Mouse (Mus musculus): ENCODE results near the gene C2cd5. TPM values are rescaled to one million over a fixed set of nuclear protein-coding genes. Genes with fewer than 3 reads are reported as not detected.

Gene C2cd5
- polyA plus RNA-seq, 1 experiment from 2014 or later, result 33.3 TPM

DNA sequence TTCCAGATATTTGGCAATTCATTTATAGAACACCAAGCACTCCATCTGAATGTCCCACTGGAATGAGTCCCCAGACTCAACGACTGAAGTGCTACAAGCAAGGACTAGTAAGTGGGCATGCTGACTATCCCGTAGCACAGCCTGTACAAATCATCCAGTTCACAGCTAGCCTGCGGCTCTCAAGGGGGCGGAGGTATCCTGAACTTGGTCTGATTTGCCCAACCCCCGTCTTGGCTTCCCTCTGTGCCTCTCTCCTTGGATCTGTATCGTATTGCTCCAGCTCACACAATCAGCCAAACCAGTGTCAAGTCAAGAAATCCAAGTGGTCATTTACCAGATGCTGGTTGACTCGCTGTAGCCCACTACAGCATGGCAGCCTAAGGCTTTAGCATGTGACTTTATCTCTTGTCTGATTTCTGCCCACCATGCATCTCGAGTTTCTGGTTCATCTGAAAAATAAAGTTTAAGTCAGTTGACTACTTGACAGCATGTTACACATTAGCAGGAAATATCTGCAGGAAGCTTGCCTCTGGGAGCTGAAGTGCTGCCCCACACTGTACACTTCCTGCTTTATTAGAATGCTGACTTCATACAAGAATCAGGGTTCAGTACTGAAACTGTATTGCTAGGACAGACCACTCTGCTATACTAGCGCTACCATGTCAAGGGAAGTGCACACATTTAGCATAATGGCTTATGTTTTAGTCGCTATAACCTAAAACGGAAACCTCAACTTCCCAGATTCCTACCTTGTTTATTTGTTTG is 50.0 kb downstream of the C2cd5 start:
- no peak for ATAC-seq (ENCODE audit: insufficient number of reproducible peaks, insufficient read depth, low FRiP score, low TSS enrichment, low read depth)
- H3K36me3 ChIP-seq, result peaks cover 46% of the 10 kb centered on the region
- H3K27me3 ChIP-seq, result no peaks in the 10 kb centered on the region
- no peak overlapping the region for H3K9ac ChIP-seq (replicated peaks)
- 79% methylated on average over 11 of the region's 11 CpGs for WGBS
- H3K9me3 ChIP-seq, result peaks cover 4% of the 10 kb centered on the region; the same call in 1 of the 2 replicates
- H3K27ac ChIP-seq, result no peak overlapping the region
- no peaks in the 10 kb centered on the region for H3K4me1 ChIP-seq (replicated peaks)
- no peak overlapping the region for H3K4me3 ChIP-seq (replicated peaks)
- H3K4me2 ChIP-seq, result no peak overlapping the region

DNA sequence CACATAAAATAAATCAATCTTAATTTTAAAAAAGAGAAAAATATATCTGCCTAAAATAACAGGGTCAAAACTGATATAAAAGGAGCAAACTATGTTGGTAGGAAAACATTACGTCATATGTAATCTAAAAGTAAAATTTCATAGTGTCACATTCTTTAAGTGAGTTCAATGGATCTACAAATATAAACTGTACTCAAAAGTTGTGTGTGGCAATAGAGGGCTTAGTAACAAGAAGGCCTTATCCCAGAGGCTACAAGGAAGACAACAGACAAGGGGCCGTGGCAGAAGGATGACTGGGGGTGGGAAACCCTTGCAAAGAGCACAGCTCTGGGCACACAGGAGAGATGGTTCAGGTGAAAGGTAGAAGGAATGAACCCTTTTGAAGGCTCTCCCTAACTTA is 50.8 kb downstream of the C2cd5 start:
- no peak overlapping the region for H3K4me2 ChIP-seq
- no peak for ATAC-seq (ENCODE audit: insufficient number of reproducible peaks, insufficient read depth, low FRiP score, low TSS enrichment, low read depth)
- no peak overlapping the region for H3K27ac ChIP-seq
- H3K9ac ChIP-seq (replicated peaks), result no peak overlapping the region
- H3K36me3 ChIP-seq, result peaks cover 42% of the 10 kb centered on the region
- 96% methylated on average over 2 of the region's 2 CpGs for WGBS
- peaks cover 4% of the 10 kb centered on the region; the same call in 1 of the 2 replicates for H3K9me3 ChIP-seq
- H3K4me3 ChIP-seq (replicated peaks), result no peak overlapping the region
- no peaks in the 10 kb centered on the region for H3K27me3 ChIP-seq
- H3K4me1 ChIP-seq (replicated peaks), result no peaks in the 10 kb centered on the region

DNA sequence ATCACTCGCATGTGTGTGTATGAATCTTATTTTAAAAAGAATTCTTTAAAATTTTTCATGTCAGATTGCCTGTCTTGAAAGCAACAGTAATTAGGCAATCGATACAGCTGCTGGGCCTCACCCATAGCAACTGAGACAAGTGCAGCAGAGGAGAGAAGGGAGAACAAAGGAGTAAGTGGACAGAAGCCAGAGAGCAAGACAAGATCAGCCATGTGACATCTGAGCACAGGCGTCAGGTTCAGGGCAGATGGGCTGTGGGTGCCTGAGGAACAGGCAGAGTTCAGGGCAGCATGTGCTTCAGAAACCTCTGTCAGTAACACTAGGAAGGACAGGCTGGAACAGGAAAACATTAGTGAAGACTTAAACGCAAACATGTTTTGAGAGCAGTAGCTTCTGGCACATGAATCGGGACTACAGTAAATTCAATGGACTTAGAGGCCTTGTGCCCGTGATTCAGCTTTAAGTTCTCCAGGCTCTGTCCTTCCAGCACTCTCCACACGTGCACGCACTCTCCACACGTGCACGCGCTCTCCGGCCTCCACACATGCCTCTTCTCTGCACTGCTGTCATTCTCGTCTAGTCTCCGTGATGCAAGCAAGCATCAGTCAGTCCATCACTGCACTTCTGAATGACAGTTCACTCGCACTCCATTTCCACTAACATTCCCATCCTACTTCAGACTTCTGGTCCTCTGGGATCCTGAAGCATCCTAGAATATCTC is 52.2 kb downstream of the C2cd5 start:
- Histone ChIP-seq H3K9me3 (peaks cover 4% of the 10 kb centered on the region; the same call in 1 of the 2 replicates), H3K4me3 (replicated peaks) (no peak overlapping the region), H3K4me2 (no peak overlapping the region), H3K27ac (no peak overlapping the region), H3K4me1 (replicated peaks) (no peaks in the 10 kb centered on the region), H3K36me3 (peaks cover 37% of the 10 kb centered on the region), H3K9ac (replicated peaks) (no peak overlapping the region), H3K27me3 (no peaks in the 10 kb centered on the region)
- ATAC-seq (ENCODE audit: insufficient number of reproducible peaks, insufficient read depth, low FRiP score, low TSS enrichment, low read depth), result no peak
- 88% methylated on average over 15 of the region's 15 CpGs for WGBS

DNA sequence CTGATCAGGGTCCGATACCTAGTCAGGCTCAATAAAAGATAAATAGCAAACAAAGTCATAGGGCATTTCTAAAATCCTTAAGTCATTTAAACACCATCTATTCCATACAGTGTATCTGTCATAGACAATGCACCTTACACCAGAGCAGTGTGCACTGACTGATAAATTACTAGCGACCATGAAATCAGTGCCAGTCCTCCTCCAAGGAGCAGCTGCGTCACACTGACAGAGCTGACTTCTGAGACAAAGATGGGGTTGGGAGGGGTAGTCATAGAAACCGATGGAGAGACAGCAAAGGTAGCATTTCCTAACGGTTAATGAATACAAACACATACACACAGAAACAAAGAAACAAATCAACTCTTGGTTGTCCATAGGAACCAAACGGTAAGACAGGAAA is 58.4 kb downstream of the C2cd5 start:
- Histone ChIP-seq H3K4me3 (replicated peaks) (no peak overlapping the region), H3K4me1 (replicated peaks) (no peaks in the 10 kb centered on the region), H3K4me2 (no peak overlapping the region), H3K36me3 (peaks cover 44% of the 10 kb centered on the region), H3K9ac (replicated peaks) (no peak overlapping the region), H3K27ac (no peak overlapping the region), H3K9me3 (no peaks in the 10 kb centered on the region), H3K27me3 (no peaks in the 10 kb centered on the region)
- WGBS, result 88% methylated on average over 6 of the region's 6 CpGs
- no peak for ATAC-seq (ENCODE audit: insufficient number of reproducible peaks, insufficient read depth, low FRiP score, low TSS enrichment, low read depth)

DNA sequence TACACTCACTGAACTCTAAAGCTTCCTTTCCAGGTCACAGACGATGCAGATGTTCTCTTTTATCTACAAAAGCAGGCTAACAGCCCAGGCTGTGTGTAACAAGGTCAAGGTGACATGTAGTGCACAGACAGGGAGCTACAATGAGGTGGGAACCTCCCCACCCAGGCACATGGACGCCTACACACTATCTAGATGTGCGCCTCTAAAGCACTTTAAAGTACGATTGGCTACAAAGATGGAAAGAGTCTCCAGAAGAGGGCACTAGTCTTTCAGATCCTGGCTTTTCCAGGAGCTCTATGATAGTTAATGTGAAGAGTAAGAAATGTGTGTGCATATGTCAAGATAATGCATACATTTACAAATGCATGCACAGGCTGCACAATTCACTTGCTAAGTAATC is 64.7 kb downstream of the C2cd5 start:
- no peaks in the 10 kb centered on the region for H3K4me1 ChIP-seq (replicated peaks)
- peaks cover 87% of the 10 kb centered on the region for H3K36me3 ChIP-seq
- H3K27ac ChIP-seq, result no peak overlapping the region
- 71% methylated on average over 4 of the region's 4 CpGs for WGBS
- no peak overlapping the region for H3K4me2 ChIP-seq
- H3K9me3 ChIP-seq, result no peaks in the 10 kb centered on the region
- no peak overlapping the region for H3K4me3 ChIP-seq (replicated peaks)
- H3K9ac ChIP-seq (replicated peaks), result no peak overlapping the region
- no peaks in the 10 kb centered on the region for H3K27me3 ChIP-seq
- ATAC-seq (ENCODE audit: insufficient number of reproducible peaks, insufficient read depth, low FRiP score, low TSS enrichment, low read depth), result no peak

DNA sequence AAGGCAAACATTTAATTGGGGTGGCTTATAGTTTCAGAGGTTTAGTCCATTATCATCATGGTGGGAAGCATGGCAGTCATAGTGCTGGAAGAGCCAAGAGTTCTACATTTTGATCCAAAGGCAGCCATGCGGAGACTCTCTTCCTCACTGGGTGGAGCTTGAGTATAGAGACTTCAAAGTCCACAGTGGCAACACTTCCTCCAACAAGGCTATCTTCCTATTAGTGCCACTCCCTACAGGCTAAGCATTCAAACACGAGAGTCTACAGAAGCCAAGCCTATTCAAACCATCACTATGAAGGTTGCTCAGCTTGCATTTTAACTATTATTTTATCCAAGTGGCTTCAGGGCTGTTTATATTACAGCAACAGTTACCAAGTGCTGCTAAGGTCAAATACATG is 65.4 kb downstream of the C2cd5 start:
- Histone ChIP-seq H3K9ac (replicated peaks) (no peak overlapping the region), H3K4me2 (no peak overlapping the region), H3K4me1 (replicated peaks) (no peaks in the 10 kb centered on the region), H3K9me3 (no peaks in the 10 kb centered on the region), H3K27ac (no peak overlapping the region), H3K4me3 (replicated peaks) (no peak overlapping the region), H3K36me3 (peaks cover 89% of the 10 kb centered on the region), H3K27me3 (no peaks in the 10 kb centered on the region)
- ATAC-seq (ENCODE audit: insufficient number of reproducible peaks, insufficient read depth, low FRiP score, low TSS enrichment, low read depth), result no peak
- WGBS, result 92% methylated on average over 2 of the region's 2 CpGs

DNA sequence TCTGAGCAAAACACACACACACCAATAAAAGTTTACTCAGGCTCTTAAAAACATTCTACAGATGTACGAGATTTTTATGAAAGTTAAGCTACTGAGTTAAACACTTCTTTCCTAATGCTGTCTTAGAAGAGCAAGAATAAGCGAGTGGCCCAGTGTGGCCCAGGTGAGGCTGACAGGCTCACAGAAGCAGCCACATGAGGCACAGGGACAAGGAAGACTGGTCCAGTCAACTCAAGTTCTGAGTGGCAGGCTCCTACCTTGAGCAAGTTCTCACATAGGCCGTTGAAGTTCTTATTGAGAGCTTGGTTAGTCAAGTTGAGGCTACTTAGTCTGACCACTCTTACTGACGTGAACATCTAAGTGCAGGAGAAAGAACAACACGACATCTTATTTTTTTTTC is 69.4 kb downstream of the C2cd5 start:
- Histone ChIP-seq H3K9ac (replicated peaks) (no peak overlapping the region), H3K27me3 (no peaks in the 10 kb centered on the region), H3K4me2 (no peak overlapping the region), H3K4me3 (replicated peaks) (no peak overlapping the region), H3K9me3 (no peaks in the 10 kb centered on the region), H3K27ac (no peak overlapping the region), H3K4me1 (replicated peaks) (no peaks in the 10 kb centered on the region), H3K36me3 (peaks cover 69% of the 10 kb centered on the region)
- no peak for ATAC-seq (ENCODE audit: insufficient number of reproducible peaks, insufficient read depth, low FRiP score, low TSS enrichment, low read depth)
- WGBS, result 84% methylated on average over 5 of the region's 5 CpGs

DNA sequence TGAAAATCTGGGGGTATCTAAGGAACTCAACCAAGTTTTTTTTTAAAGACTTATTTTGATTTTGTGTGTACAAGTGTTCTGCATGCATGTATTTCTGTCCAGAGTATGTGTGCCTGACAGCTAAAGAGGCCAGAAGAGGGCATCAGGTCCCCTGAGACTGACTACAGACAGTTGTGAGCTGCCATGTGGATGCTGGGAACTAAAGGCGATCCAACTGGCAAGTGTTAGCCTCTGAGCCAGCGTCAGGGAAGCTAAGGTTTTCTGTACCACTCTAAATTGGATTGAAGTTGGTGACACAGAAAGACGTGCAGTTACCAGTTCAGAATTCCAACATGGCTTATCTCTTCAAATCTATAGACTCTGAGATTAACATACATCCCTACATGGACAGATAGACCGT is 72.0 kb downstream of the C2cd5 start:
- no peaks in the 10 kb centered on the region for H3K4me1 ChIP-seq (replicated peaks)
- no peaks in the 10 kb centered on the region for H3K27me3 ChIP-seq
- no peak overlapping the region for H3K9ac ChIP-seq (replicated peaks)
- H3K9me3 ChIP-seq, result no peaks in the 10 kb centered on the region
- H3K4me3 ChIP-seq (replicated peaks), result no peak overlapping the region
- H3K36me3 ChIP-seq, result peaks cover 56% of the 10 kb centered on the region
- H3K27ac ChIP-seq, result no peak overlapping the region
- WGBS, result 90% methylated on average over 4 of the region's 4 CpGs
- no peak overlapping the region for H3K4me2 ChIP-seq
- no peak for ATAC-seq (ENCODE audit: insufficient number of reproducible peaks, insufficient read depth, low FRiP score, low TSS enrichment, low read depth)

DNA sequence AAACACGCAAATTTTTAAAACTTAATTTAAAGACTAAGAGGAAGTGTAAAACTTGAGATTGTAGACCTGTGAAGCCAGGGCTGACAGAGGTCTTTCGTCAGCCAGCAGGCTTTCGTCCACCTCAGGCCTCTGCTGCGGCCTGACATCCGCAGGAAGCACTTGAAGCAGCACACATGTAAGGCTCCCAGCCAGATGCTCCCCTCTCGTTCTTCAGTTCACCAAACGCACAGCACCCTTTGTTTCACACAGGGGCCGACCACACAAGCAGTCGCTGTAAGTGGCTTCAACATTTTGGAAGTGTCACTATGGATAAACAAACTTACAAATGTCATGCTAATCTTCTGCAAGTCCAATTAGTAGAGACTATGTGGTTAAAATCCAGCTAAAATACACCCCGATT is 72.5 kb downstream of the C2cd5 start:
- Histone ChIP-seq H3K27me3 (no peaks in the 10 kb centered on the region), H3K9ac (replicated peaks) (no peak overlapping the region), H3K4me1 (replicated peaks) (no peaks in the 10 kb centered on the region), H3K27ac (no peak overlapping the region), H3K4me3 (replicated peaks) (no peak overlapping the region), H3K9me3 (no peaks in the 10 kb centered on the region), H3K36me3 (peaks cover 51% of the 10 kb centered on the region), H3K4me2 (no peak overlapping the region)
- ATAC-seq (ENCODE audit: insufficient number of reproducible peaks, insufficient read depth, low FRiP score, low TSS enrichment, low read depth), result no peak
- 87% methylated on average over 10 of the region's 10 CpGs for WGBS

DNA sequence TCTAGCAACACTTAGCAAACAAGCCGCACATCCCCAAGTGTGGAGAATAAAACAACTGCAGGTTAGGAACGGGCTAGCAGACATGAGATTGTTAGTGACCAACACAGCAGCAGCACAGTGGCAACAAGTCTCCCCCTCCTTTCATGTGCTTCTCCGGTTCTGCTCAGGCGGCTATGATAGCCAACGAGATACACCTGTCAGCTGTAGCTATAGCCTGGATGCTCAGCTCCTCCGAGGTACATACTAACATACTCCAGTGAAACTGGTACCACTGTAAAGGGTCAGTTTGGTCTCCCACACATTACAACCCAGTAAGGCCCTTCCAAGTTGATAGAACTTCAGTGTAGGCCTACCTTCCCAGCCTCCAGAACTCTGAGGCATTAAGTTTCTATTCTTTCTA is 76.2 kb downstream of the C2cd5 start:
- WGBS, result 80% methylated on average over 6 of the region's 6 CpGs
- Histone ChIP-seq H3K4me2 (no peak overlapping the region), H3K27me3 (no peaks in the 10 kb centered on the region), H3K9me3 (no peaks in the 10 kb centered on the region), H3K36me3 (peaks cover 28% of the 10 kb centered on the region), H3K4me1 (replicated peaks) (no peaks in the 10 kb centered on the region), H3K4me3 (replicated peaks) (no peak overlapping the region), H3K27ac (no peak overlapping the region), H3K9ac (replicated peaks) (no peak overlapping the region)
- ATAC-seq (ENCODE audit: insufficient number of reproducible peaks, insufficient read depth, low FRiP score, low TSS enrichment, low read depth), result no peak

DNA sequence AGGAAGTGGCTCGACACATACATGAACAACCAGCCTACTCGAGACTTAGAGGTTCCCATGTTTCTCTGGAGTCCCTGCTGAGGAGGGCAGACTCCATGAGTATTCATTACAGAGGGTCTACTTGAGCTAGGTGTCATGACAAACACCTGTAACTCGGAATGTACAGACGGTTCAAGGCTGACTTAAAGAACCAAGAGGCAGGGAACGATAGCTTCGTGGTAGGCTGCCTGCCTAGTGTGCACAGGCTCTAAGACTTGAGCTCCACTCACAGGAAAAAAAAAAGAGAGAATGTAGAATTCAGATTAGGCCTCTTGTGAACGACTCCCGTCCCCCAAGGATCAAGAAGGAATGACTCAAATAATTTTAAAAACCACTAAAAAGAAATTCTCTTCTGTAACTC is 78.2 kb downstream of the C2cd5 start:
- Histone ChIP-seq H3K9ac (replicated peaks) (no peak overlapping the region), H3K4me1 (replicated peaks) (no peaks in the 10 kb centered on the region), H3K4me3 (replicated peaks) (no peak overlapping the region), H3K27ac (no peak overlapping the region), H3K36me3 (peaks cover 31% of the 10 kb centered on the region), H3K27me3 (no peaks in the 10 kb centered on the region), H3K9me3 (no peaks in the 10 kb centered on the region), H3K4me2 (no peak overlapping the region)
- ATAC-seq (ENCODE audit: insufficient number of reproducible peaks, insufficient read depth, low FRiP score, low TSS enrichment, low read depth), result no peak
- 85% methylated on average over 8 of the region's 8 CpGs for WGBS

Measured in limb, embryonic 12.5 days (tissue).